Mouse (Mus musculus) lung, adult 2 months (tissue): ENCODE data around the gene Cyp2d10. TPM values are rescaled to one million over a fixed set of nuclear protein-coding genes. Genes with fewer than 3 reads are reported as not detected.
A peak's percentile ranks its signal among the peaks of the same experiment; 100 is the strongest.

Experiments used
- DNase-seq: peaks from one replicate; pipeline ENCODE4 v3.0.0; 2022
- H3K4me1 ChIP-seq: fragments of 200-500 bp; 2 replicates; pipeline ENCODE4 v1.6.1; 2011; ENCODE audit warnings: low read length; ENCODE audit not compliant: control insufficient read depth, insufficient read depth
- H3K4me3 ChIP-seq: fragments of 200-500 bp; replicated peaks from 2 replicates; pipeline ENCODE3; 2011; ENCODE audit warnings: low read depth, mild to moderate bottlenecking, control low read depth, low read length; ENCODE audit errors: extremely low read depth
- CTCF ChIP-seq: fragments of 200-500 bp; IDR thresholded peaks from 2 replicates; pipeline ENCODE4 v1.5.1; 2011; ENCODE audit warnings: mild to moderate bottlenecking, low read length, control low read depth; ENCODE audit not compliant: insufficient read depth
- POLR2A ChIP-seq: fragments of 200-500 bp; IDR thresholded peaks from 2 replicates; pipeline ENCODE4 v1.6.1; 2011; ENCODE audit warnings: low read depth, mild to moderate bottlenecking, control low read depth, low read length, borderline replicate concordance; ENCODE audit errors: extremely low read depth
- WGBS: fragments of 180-500 bp; shearing (Covaris S2); methylation state at CpG from one replicate; pipeline ENCODE4 v1.1.7; 2018; 5-methylcytosine and 5-hydroxymethylcytosine counted together
- polyA plus RNA-seq: library from polyadenylated mRNA; depleted of rRNA; stranded (reverse); fragments of >200 nt; gene quantifications from 2 replicates; pipeline ENCODE4 v1.2.3, GENCODE M21; 2012; rRNA removed

The Cyp2d10 gene
- polyA plus RNA-seq, 1 experiment, result 0.65 TPM

DNA sequence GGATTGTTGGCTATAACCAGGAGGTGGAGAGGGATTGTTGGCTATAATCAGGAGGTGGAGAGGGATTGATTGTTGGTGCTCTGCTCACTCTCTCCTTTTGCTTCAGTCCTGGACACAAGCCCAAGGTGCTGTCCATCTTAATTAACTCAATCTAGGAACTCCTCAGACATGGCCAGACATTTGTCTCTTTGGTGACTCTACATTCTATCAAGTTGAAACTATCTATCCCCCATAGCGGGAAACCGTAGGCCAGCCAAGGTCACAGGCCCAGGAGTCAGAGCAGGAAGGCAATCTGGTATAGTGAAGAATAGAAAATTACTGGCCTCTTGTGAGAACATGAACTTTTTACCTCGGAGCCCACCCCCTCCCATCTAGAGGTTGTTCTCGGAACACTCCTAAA lies 44.8 kb downstream of the Cyp2d10 start:
- DNase-seq, result no peak
- Histone ChIP-seq H3K4me1 (peaks cover 3% of the 10 kb centered on the region; the same call in 1 of the 2 replicates), H3K4me3 (no peak overlapping the region)
- WGBS, result 73% methylated on average over 4 of the region's 4 CpGs
- TF ChIP-seq CTCF, result no peak
- TF ChIP-seq POLR2A, result no peak

DNA sequence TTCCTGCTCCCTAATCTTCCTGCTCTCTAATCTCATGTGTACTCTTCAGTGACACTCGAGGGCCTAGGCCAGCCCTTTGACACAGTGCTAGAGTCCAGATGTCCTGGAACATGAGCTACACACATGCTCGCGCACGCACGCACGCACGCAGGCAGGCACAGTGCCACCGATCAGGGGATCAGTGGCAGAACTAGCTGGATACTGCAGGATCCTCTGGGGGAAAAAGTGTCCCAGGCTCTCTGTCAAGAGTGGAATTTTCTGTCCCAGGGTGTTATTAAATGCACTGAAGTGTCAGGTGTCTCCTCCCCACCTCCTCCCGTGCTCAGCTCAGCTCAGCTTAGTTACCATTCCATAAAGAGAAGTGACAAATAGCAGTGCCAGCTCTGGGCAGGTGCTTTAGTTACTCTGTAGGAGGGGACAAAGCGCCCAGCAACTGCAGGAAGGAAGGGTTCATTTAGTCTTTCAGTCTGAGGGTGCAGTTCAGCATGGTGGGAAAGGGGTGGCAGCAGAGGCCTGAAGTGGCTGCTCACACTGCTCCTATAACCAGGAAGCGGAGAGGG lies 45.5 kb downstream of the Cyp2d10 start:
- peaks cover 3% of the 10 kb centered on the region; the same call in 1 of the 2 replicates for H3K4me1 ChIP-seq
- no peak overlapping the region for H3K4me3 ChIP-seq
- 64% methylated on average over 11 of the region's 11 CpGs for WGBS
- TF ChIP-seq CTCF (peak; percentile 58), POLR2A (no peak)
- DNase-seq, result no peak

DNA sequence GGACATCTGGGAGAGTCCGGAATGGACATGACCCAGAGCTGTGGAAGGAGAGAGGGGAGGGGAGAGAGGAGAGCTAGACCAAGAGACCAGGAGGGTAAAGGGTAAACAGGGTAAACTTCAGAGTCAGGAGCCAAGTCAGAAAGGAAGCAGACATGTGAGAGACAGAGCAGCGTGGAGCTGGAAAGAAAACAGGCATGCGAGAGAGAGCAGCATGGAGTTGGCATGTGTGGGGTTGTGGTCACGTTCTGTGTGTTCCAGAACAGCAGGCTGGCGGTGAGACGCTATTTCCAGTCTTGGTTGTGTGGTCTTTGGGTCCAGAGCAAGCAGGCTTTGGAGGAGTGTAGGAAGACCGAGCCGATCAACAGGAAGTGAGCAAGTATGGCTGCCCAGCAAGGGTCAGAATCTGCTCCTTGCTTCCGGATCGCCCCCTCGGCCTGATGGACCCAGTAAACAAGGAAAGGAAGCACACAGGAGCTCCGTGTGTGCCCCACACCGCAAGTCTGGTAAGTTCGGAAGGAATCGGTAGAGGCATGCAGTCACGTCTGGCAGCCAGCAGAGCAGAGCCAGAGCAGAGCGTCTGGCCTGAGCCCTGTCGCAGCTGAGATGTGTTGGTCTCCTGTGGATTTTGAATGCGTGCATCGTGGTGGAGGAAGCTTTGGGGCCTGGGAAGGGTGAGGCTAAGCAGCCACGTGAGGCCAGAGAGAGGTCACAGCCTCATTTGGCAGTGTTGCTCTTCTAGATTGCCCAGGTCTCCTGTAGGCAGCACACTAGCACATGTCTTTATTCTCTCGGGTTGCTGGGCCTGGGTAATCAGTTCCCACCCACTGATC lies 48.3 kb downstream of the Cyp2d10 start:
- no peak for DNase-seq
- Histone ChIP-seq H3K4me1 (peaks cover 3% of the 10 kb centered on the region; the same call in 1 of the 2 replicates), H3K4me3 (peak overlapping the region; percentile 40)
- 44% methylated on average over 22 of the region's 22 CpGs for WGBS
- TF ChIP-seq CTCF, result no peak
- 0 out of 2 replicates have a peak, but pooled peaks have one; percentile 6 for TF ChIP-seq POLR2A

- 2% methylated on average over 57 of the region's 57 CpGs for WGBS
- peak; percentile 89 for TF ChIP-seq POLR2A
- TF ChIP-seq CTCF, result peak; percentile 78
- Histone ChIP-seq H3K4me3 (peak within 1 kb of the TSS; percentile 93), H3K4me1 (peaks cover 6% of the 10 kb centered on the region)
- DNase-seq, result peak; percentile 91
Observed at GRCm38 (mm10) chr15:82354126-82354945, 52.7 kb downstream of the Cyp2d10 start, which contains the start of gene Ndufa6. Ndufa6 (minus strand) TSS chr15:82354322.

GRCm38 (mm10) chr15:82353745-82354113 lies 53.3 kb downstream of the Cyp2d10 start:
- TF ChIP-seq CTCF (no peak), POLR2A (no peak)
- peak overlapping the region; percentile 93 for H3K4me3 ChIP-seq
- under 1% methylated on average over 23 of the region's 23 CpGs for WGBS
- DNase-seq, result peak; percentile 23
- H3K4me1 ChIP-seq, result peaks cover 6% of the 10 kb centered on the region

GRCm38 (mm10) chr15:82353078-82353744 lies 53.8 kb downstream of the Cyp2d10 start:
- peak overlapping the region; percentile 93 for H3K4me3 ChIP-seq
- 14% methylated on average over 14 of the region's 14 CpGs for WGBS
- no peak for DNase-seq
- TF ChIP-seq CTCF, result no peak
- TF ChIP-seq POLR2A, result no peak
- H3K4me1 ChIP-seq, result peaks cover 2% of the 10 kb centered on the region

Other genes starting within 250 kb of the Cyp2d10 start
- gene Shisa8, start 194.4 kb downstream of the Cyp2d10 start, polyA plus RNA-seq, result 0.40 and 1.00 TPM in 2 replicates
- gene Tnfrsf13c, start 182.8 kb downstream of the Cyp2d10 start, polyA plus RNA-seq, result 4.4 and 4.9 TPM in 2 replicates
- gene Cenpm, start 162.4 kb downstream of the Cyp2d10 start, polyA plus RNA-seq, result 1.8 and 3.4 TPM in 2 replicates
- not detected in 2 replicates for gene 1500009C09Rik, start 154.8 kb downstream of the Cyp2d10 start, polyA plus RNA-seq
- 3.9 and 4.6 TPM in 2 replicates for gene Sept3, start 132.3 kb downstream of the Cyp2d10 start, polyA plus RNA-seq
- gene Wbp2nl, start 108.2 kb downstream of the Cyp2d10 start, polyA plus RNA-seq, result not detected in 2 replicates
- 167 and 189 TPM in 2 replicates for gene Naga, start 68.3 kb downstream of the Cyp2d10 start, polyA plus RNA-seq
- 1.8 and 2.4 TPM in 2 replicates for gene Pheta2, start 68.3 kb downstream of the Cyp2d10 start, polyA plus RNA-seq
- 189 and 202 TPM in 2 replicates for gene Smdt1, start 68.2 kb downstream of the Cyp2d10 start, polyA plus RNA-seq
- gene Ndufa6, start 52.9 kb downstream of the Cyp2d10 start, polyA plus RNA-seq, result 183 and 193 TPM in 2 replicates
- 84.6 and 90.2 TPM in 2 replicates for gene Cyp2d22, start 26.9 kb downstream of the Cyp2d10 start, polyA plus RNA-seq
- not detected in 2 replicates for gene Cyp2d11, start 13.2 kb downstream of the Cyp2d10 start, polyA plus RNA-seq
- gene Cyp2d9, start 26.2 kb upstream of the Cyp2d10 start, polyA plus RNA-seq, result 0.97 and 1.3 TPM in 2 replicates
- gene Cyp2d12, start 147.9 kb upstream of the Cyp2d10 start, polyA plus RNA-seq, result 0.24 TPM in 1 of 2 replicates, not detected in the other
- gene Cyp2d34, start 213.8 kb upstream of the Cyp2d10 start, polyA plus RNA-seq, result 1.2 TPM in 1 of 2 replicates, not detected in the other